Mouse (Mus musculus): ENCODE data around the gene Ceacam13.
"Not testable (repeated sequence)": the region's sequence is repeated elsewhere in the genome, so short reads cannot be mapped to it uniquely, and the experiment has no call there.

Gene Ceacam13

DNA sequence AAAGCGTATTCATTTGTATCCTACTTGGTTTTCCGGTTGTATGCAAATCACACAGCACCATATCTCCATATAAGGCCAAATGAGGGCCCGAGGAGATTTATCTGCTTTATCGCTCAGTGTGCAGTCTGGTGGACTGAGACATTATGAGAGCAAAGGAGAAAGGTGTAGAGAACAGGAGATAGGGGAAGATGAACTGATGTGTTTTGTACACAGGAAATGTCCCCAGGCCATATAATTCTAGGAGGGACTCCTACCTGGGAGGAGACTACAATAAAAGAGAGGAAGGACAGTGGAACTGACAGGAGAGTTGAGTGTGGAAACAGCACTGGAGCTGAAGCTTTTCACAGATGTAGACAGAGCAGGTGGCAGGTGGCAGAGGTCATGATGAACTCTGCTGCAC is at the start of gene Ceacam13:
Gene Ceacam13, plus strand, starts transcription at position 301 of the 400 bp plus-strand sequence.
- no peak for DNase-seq (ENCODE audit: extremely low read depth, insufficient read length, low spot score)

DNA sequence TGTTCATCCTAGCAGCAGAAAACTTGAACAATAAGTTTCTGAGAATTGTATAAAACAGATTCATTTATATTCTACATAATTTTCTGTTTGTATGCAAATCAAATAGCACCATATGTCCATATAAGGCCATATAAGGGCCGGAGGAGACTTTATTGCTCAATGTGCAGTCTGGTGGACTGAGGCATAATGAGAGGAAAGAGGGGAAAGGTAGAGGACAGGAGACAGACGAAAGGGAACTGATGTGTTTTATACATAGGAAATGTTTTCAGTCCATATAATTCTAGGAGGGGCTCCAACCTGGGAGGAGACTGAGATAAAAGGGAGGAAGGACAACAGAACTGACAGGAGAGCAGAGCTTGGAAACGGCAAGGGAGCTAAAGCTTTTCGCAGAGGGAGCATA is 37.9 kb upstream of the Ceacam13 start, which contains the start of gene Ceacam11:
Gene Ceacam11, plus strand, starts transcription at position 301 of the 400 bp plus-strand sequence.
- DNase-seq (ENCODE audit: extremely low read depth, insufficient read length, low spot score) = no peak

DNA sequence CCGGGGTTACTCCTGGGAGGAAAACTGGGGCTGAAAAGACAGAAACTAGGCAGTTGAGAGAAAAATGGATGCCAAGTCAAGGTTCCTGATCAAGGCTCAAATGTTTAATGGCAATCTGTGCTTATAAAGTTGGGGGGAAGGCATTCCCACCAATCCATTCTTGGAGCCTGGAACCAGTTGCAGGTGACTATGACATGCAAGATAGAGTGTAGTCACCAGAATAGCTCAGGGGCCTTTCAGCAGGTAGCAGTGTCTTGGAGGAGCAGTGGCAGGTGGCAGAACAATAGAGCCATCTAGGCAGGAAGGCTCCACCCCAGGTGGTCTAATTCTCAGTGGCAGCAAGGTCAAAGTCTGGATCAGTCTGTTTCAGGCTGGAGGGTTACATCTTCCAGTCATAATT is 8.6 kb upstream of the Ceacam13 start:
- DNase-seq (ENCODE audit: extremely low read depth, insufficient read length, low spot score) = not testable (repeated sequence)

DNA sequence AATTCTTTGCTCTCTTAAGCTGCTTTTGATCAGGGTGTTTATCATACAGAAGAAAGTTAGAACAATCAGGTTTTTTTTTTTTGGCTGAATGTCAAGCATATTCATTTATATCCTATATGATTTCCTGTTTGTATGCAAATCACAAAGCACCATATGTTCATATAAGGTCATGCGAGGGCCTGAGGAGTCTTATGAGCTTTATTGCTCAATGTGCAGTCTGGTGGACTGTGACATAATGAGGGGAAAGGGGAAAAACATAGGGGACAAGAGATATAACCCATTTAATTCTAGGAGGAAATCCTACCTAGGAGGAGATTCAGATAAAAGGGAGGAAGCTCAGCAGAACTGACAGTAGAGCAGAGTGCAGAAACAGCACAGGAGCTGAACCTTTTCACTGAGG is 55.9 kb downstream of the Ceacam13 start, which contains the start of gene Ceacam12:
Gene Ceacam12, plus strand, starts transcription at position 301 of the 400 bp plus-strand sequence.
- no peak for DNase-seq (ENCODE audit: extremely low read depth, insufficient read length, low spot score)

Data from 3134 (cell line).